Mouse (Mus musculus) ES-CJ7 (cell line): Measurements from ENCODE around the gene Prss16.

Experiments used
- DNase-seq: peaks from one replicate; pipeline ENCODE4 v3.0.0; 2011; ENCODE audit warnings: low read depth, low spot score

Gene Prss16

GRCm38 (mm10) chr13:22007121-22007510, 2.4 kb downstream of the Prss16 start:
- DNase-seq = no peak

- peak; percentile 89 for DNase-seq
These were observed 3.0 kb downstream of the Prss16 start for GRCm38 (mm10) chr13:22006334-22007120.

GRCm38 (mm10) chr13:22005605-22006333, 3.8 kb downstream of the Prss16 start:
- peak; percentile 47 for DNase-seq

- DNase-seq = no peak
These were observed 7.7 kb downstream of the Prss16 start for GRCm38 (mm10) chr13:22001823-22002222.

- no peak for DNase-seq
These were observed 8.2 kb downstream of the Prss16 start for GRCm38 (mm10) chr13:22001346-22001745.

- no peak for DNase-seq
These were observed 10.4 kb downstream of the Prss16 start for GRCm38 (mm10) chr13:21999147-21999546.

- DNase-seq = no peak
These were observed 11.1 kb downstream of the Prss16 start for GRCm38 (mm10) chr13:21998412-21998811.

GRCm38 (mm10) chr13:21997821-21998220, 11.7 kb downstream of the Prss16 start:
- peak; percentile 27 for DNase-seq

GRCm38 (mm10) chr13:21997201-21997820, 12.2 kb downstream of the Prss16 start:
- no peak for DNase-seq

- peak; percentile 27 for DNase-seq
These were observed 12.7 kb downstream of the Prss16 start for GRCm38 (mm10) chr13:21996840-21997185.

- DNase-seq = peak; percentile 71
These were observed 13.3 kb downstream of the Prss16 start for GRCm38 (mm10) chr13:21996101-21996839.

- peak; percentile 90 for DNase-seq
These were observed 14.1 kb downstream of the Prss16 start for GRCm38 (mm10) chr13:21995331-21995914.

- DNase-seq = no peak
These were observed 14.6 kb downstream of the Prss16 start for GRCm38 (mm10) chr13:21994896-21995295.

- peak; percentile 93 for DNase-seq
These were observed 15.4 kb downstream of the Prss16 start for GRCm38 (mm10) chr13:21993957-21994738.

- peak; percentile 49 for DNase-seq
These were observed 17.0 kb downstream of the Prss16 start for GRCm38 (mm10) chr13:21992550-21992949.

- no peak for DNase-seq
These were observed 25.1 kb downstream of the Prss16 start for GRCm38 (mm10) chr13:21984486-21984885.

GRCm38 (mm10) chr13:21981803-21982193, 27.7 kb downstream of the Prss16 start:
- no peak for DNase-seq

- DNase-seq = peak; percentile 47
These were observed 28.4 kb downstream of the Prss16 start, which contains the start of gene Pom121l2 for GRCm38 (mm10) chr13:21980981-21981802. TSS of gene Pom121l2 (plus strand) at chr13:21981194.

GRCm38 (mm10) chr13:21974726-21975473, 34.6 kb downstream of the Prss16 start:
- peak; percentile 82 for DNase-seq
